Mouse (Mus musculus) heart, postnatal 4 days (tissue): ENCODE results near the gene Actr5. TPM values are rescaled to one million over a fixed set of nuclear protein-coding genes. Genes with fewer than 3 reads are reported as not detected.

Experiments used
- DNase-seq: peaks from one replicate; pipeline ENCODE4 v3.0.0; 2021
- total RNA-seq, 2 experiments: library from RNA; stranded (reverse); gene quantifications; 2 replicates each; pipeline ENCODE4 v1.2.3; 2021

The Actr5 gene
- 1 to 10 TPM; 9.0 to 9.4 TPM for total RNA-seq

DNA sequence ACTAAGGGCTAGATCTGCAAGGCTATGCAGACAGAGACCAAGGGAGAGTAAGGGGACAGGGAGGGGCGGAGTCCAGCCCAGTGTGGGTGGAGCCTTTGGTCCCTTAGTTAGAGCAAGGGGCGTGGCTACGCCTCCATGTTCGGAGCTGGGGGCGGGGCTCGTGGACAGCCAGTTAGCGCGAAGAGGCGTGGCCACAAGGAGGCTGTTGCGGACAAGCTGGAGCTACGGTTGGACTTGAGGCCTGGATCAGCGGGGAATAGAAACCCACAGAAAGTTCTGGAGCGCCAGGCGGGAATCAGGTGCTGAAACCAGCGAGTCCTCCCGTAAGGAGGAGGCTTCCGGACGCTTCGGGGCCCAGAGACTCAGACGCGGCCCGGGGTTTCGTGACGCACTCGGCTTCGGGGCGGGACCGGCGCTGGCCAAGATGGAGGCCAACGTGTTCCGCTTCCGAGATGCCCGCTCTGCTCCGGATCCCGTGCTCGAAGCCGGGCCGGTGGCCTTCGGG is at the start of gene Actr5:
TSS of gene Actr5 (plus strand) at position 171 of the 505 bp plus-strand sequence.
- DNase-seq = peak; percentile 95

DNA sequence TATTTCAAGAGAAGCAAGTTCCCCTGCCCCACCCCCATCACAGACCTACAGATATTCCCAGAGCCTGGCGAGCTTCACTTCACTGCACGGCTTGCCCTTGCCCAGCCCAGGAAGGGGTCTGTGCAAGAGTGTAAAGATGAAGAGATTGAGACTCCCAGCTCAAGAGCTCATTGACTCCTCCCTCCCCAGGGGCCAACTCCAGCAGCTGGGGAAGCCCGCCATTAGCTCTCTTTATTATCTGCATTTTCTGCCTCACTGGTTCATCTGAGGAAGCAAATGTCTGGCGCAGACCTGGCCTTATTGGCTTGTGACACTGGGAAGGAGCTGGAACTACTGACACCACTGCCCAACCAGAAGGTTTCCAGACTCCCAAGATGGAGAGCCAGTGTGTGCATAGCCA is 44.7 kb upstream of the Actr5 start:
- DNase-seq = no peak

DNA sequence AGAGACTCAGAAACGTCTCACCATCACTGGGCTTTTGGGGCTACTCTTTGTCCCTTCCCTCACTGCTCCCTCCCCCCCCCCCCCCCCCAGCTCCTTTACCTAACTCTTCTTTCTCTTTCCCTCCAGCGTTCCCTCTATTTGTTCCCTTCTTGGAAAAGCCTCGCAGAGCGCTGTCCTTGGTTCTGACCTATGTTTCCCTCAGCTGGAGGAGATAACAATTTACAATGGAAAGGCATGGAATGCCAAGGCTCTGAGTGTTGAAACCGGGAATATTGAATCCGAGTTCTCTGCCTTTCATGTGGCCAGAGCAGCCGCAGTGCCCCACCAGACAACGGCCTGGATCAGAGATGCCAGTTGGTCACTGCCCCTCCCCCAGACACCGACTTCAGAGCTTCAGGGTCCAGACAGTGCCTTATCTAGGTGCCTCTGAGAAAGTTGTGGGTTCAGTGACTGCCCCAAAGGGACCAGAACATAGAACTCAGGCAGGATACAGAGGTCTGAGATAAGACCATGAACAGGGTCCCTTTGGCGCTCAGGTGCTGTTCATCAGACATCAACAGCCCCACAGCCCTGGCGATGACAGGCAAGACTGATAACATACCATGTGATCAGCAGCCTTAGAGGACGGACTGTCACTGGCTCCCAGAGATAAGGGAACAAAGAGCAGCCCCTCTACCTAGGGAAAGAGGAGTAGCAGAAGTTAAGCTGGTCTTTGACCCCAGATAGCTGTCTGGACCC is 39.9 kb upstream of the Actr5 start:
- peak; percentile 66 for DNase-seq

DNA sequence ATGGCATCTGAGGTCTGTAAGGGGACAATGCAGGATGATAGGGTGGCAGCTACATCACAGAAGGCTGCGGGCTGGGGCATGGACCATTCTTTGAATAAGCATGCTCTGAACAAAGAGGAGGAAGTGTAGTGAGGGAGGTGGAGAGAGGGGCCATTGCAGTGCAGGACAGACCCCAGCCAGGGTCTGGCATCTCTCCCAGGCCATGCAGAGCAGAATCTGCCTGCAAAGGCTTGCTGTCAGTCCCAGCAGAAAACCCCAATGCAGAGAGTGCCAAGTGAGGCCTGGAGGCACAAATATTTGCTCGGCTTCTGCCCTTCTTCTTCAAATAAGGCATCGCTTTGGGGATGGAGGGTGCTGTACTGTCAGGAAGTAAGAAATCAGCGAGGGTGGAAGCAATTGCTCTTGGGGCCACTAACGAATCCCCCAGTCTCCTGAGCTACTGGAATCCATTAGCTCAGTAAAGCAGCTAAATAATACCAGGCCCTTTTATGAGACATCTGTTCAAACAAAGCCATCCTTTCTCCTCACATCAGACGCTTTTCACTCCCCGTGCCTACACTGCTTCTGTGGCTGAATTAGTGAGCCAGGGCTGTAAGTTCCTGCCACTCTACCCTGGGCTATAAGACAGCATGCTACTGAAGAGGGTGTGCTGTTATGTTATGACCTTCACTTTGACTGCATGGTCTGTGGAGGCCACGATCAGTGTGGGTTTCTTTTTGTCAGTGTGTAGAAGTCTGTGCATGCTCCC is 36.0 kb upstream of the Actr5 start:
- no peak for DNase-seq

DNA sequence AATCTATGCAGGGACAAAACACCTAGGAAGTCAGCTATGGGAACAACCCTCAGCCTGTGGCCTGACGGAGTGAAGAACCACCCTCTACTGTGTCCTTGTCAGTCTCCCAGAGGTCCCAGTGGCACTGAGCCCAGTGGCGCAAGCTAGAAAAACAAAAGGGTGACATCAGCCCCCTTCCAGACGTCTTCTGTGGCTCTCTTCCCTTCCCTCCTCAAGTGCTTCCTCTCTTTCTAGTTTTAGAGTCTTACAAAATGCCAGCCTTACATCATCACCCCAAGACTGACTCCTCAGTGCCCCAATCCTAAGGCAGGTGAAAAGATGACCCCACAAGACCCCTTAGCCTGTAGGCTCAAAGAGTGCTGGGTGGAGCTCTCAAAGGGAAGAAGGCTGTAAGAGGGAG is 34.2 kb upstream of the Actr5 start:
- no peak for DNase-seq

DNA sequence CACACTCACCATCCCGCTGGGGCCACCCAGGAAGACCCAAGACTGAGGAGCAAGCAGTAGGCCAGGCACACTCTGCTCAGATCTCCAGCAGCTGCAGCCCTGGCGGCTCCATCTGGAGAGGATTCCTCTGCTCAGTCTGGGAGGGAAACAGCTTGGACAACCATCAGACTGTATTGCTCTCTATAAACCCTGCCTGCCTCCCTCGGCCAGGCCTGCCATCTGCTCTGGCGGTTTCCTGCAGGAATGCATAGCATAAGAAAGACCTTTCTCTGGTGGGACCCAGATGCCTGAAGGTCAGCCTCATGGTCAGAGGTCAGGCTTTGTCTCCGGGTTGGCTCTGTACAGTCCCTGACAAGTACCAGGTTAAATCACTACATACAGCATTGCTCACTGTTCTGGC is 33.4 kb upstream of the Actr5 start:
- DNase-seq = no peak

DNA sequence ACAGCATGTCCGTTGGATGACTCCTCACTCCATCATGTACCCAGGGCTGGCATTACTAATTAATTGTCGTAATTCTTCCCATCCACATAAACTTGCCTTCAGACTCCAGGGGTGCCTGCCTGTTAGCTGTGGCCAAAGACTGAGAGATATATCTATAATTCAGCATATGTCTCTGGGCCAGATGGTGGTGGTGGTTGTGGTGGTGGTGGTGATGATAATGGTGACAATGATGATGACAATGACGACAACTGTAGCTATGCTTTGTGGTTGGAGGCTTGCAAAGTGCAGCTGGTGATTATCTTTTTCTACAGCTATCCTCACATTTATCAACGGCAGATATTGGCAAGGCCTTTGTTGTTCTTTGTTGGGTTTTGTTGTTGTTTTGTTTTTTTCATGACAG is 31.3 kb upstream of the Actr5 start:
- DNase-seq = no peak

DNA sequence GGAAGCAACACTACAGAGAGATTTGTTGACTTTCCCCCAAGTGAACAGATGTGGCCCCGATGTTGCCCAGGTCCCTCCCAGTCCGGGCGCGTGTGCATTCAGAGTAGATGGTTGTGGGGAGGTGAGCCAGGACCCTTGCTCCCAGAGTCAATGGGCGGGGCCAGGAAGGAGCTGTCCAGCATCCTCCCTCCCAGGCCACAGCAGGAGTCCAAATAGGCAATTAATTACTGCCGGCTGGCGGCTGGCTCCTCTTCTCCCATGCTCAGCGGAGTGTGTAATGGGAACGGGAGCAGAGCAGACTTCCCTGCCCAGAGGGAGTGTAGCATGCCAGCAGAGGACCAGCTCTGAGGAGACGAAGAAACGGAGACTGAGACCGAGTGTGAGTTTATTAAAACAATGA is 29.6 kb upstream of the Actr5 start:
- peak; percentile 43 for DNase-seq

DNA sequence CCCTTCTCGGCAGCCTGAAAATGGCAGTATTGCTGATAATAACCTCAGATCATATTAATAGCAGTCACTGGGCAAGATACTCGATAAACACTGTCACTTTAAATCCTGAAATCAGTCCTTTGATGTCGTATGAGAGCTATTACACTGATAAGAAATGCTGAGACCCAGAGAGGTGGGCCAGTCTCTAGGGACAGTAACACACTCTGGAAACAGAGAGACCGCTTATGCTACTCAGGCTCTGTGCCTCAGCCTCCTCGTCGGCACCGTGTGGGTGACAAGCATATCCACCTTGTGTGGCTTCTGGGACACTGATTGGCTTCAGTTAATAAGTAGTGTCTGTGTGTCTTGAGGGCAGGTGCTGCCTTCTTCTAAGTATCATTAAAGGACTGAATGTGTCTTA is 29.1 kb upstream of the Actr5 start:
- DNase-seq = no peak

DNA sequence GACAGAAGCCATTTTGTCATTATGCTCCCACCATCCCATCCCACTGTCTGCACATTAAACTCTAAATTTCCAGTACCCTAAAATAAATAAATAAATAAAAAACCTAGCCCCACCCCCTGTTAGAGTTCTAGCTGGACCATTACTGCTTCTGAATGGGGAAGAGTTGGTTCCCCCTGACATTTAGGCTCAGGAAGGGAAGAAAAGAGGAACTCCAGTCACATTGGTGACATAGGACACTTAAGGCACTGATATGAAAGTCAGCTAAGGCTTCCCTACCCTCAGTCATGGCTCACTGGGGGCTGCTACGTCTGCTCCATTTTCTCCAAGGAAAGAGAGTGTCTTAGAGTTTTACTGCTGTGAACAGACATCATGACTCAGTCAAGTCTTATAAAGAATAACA is 27.9 kb upstream of the Actr5 start:
- DNase-seq = no peak

DNA sequence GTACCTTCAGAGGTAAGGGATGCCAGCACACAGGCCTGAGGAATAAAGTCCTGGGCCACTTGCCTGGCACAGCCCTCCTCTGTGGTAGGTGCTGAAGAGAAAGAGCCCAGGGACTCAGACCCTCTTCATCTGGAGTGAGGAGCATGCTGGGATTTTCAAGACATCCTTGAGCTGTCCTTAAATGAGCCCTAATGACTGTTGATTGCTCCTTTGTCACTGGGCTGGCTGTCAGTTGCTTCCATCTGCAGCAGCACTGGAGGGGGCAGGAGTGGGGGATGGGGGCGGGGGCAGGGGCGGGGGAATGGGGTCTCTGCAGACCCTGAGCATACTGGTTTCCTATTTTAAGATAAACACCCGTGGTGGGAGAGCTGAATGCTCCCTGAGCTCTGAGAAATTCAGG is 24.2 kb upstream of the Actr5 start:
- DNase-seq = no peak

DNA sequence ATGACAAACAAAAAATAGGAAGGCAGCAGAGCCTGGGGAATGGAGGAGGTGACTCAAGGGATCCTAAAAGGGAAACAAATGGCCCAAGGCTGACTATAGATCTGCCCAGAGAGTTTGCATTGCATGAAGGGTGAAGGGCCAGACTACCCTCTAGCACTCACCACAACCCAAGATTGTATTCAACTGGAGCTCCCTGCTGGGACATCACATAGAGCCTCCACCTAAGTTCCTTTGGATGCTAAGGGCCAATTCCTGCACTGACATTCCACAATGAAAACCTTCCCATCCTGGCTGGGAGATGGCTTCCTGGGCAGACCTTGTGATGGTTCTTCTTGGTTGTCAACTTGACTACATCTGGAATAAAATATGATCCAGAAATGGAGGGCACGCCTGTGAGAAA is 23.4 kb upstream of the Actr5 start:
- DNase-seq = no peak

DNA sequence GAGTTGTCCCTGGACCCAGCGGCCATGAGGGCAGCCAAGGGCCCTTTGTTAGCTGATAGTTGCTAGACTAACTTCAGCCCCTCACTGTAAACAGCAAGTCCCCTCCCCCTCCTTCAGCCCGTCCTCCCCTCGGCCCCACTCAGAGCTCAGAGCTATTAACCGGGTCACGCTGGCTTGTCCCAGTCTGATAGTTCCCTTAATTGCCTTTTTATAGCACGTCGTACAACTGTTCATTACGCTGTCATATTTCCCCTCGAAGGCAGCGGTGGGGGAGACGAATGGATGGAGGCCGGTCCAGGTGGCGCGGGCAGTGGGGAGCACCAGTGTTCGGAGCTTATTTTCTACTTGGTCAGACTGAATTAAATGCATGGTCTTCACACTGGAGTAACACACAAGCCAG is 22.0 kb upstream of the Actr5 start:
- no peak for DNase-seq

DNA sequence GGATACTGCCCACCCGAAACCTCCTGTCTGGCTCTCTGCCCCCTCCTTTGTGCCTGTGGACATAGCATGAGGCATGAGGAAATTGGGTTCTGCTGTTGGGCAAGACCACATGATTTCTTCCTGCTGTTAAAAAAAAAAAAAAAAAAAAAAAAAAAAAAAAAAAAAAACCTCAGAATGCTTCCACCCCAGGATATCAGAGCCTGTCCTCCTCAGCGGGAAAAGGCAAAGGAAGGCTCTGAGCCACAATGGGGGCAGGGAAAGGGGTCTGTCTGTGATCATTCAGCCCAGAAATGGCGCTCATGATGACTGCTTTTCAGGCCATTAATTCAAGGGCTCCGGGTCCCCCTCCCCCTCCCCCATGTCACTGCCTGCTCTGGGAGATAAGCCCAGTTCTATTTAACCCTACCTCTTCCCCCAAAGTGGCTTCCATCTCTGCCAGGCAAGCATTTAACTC is 18.1 kb upstream of the Actr5 start:
- no peak for DNase-seq

DNA sequence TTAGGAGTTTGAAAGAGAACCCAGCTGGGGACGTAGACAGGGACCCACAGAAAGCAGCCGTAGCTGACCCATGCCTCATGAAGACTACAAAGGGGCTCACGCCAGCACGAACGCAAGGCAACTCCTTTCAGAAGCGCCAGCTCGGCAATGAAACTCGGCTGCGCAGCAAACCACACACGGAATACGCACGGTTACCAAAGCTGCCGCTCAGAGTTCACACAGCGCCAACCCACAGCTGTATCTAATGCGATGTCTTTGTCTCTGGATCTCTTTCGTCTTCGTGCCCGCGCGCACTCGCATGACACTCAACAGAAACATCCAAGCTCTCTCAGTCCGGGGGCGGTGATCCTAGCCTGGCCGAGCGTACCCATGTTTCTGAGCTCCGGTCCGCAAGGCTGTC is 15.0 kb upstream of the Actr5 start:
- no peak for DNase-seq

DNA sequence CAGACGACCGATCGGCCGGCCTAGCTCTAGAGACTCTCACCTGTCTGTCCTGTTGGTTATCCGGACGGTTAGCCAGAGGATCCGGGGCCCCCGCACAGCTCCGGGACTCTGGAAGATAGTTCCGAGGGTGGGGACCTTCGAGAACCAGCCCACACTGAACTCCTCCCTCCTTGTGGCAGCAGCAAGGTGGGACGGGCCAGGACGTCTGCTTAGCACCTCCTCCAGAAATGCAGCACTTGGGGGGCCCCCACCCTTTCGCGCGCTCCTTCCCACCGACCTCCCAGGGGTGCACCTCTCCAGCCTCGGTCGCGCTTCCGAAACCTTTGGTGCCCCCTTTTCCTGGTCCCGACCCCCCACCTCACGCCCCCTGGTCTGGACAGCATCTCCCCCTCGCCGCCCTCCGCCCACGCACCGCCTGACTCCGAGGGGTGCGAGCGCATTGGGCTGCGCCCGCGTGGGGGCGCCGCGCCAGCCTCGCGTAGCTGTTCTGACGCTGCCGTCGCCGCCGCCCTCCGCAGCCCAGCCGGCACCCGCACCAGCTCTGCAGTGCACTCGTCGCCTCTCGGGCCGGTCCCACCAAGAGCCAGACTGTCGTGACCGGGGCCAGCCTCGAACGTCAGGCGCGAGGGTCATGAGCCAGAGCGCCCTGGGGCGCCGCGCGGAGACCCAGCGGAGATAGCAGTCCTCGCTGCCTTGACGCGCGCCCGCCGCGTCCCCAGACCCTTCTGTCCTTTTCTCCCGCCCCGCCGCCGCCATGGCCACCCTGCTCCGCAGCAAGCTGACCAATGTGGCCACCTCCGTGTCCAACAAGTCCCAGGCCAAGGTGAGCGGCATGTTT is 14.0 kb upstream of the Actr5 start, which contains the start of gene Slc32a1:
TSS of gene Slc32a1 (plus strand) at position 280 of the 838 bp plus-strand sequence.
- peak; percentile 13 for DNase-seq

DNA sequence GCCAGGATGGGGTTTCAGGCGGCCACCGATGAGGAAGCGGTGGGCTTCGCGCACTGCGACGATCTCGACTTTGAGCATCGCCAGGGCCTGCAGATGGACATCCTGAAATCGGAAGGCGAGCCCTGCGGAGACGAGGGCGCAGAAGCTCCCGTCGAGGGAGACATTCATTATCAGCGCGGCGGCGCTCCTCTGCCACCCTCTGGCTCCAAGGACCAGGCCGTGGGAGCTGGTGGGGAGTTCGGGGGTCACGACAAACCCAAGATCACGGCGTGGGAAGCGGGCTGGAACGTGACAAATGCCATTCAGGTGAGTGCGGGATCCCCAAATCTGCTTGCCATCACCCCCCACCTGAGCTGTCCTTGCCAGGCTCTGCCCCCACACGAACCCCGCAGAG is 13.4 kb upstream of the Actr5 start:
- DNase-seq = no peak

DNA sequence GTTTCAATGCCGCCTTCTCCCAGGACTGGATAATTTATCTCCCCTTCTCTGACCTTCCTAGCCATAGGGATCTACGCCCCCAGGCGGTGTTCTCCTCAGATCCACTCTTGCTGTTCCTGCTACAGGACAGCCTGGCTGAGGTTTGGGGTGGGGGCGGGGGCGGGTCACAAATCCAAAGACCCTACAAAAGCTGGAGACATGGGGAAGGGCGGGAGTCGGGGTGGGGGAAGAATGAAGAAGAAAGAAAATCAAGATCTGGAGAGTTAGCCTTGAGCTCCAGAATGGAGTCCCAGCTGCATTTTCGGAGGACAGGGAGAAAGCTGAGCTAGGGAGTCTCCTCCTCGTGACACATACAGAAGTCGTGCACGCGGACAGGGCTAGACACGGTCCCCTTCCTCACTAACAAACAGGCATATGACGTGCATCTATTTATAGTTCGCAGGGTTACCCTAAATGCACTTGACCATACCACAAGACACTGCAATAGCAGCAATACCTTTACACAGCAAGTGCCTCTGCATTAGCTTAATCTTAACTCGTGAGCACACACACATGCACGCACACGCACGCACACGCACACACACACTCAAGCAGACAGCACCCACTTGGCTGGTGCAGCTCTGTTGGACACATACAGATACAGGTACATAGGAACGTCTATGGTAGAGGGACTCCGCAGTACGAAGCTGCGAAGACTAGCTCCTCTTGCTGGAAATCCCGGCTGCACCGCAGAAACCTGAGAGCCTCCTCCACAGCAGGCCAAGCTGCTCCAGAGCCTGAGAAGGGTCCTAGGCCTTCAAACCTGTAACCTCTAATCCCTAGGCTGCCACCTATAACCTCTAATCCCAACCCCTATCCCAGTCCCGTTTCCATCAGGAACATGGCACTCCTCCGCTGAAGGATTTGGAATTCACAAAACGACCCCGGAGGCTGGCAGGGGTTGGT is 12.7 kb upstream of the Actr5 start:
- DNase-seq = no peak

DNA sequence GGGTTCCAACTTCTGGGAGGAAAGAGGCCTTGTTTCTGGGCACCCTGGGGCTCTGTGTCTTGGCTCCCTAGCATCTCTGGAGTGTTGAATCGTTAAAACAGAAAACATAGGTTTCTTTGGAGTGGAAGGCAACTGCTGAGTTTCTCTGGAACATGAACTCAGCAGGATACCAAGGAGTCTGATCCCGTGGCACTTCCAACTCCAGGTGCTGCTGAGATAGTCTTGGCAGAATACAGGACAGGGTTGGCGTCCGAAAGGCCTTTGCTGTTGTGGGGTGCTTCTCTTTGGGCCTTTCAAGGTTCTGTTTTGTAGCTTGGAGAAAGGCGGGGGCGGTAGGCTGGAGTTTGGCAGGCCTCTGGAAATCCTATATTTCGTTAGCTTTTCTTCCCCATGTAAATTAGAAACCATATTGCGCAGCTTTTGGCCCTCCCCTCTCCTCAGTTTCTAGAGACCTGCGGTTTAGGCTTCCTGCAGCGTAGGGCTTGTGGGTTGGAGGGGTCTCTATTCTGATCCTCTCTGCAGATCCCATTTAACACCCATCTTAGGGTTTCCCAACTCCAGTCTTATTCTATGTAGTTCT is 11.9 kb upstream of the Actr5 start:
- DNase-seq = no peak

DNA sequence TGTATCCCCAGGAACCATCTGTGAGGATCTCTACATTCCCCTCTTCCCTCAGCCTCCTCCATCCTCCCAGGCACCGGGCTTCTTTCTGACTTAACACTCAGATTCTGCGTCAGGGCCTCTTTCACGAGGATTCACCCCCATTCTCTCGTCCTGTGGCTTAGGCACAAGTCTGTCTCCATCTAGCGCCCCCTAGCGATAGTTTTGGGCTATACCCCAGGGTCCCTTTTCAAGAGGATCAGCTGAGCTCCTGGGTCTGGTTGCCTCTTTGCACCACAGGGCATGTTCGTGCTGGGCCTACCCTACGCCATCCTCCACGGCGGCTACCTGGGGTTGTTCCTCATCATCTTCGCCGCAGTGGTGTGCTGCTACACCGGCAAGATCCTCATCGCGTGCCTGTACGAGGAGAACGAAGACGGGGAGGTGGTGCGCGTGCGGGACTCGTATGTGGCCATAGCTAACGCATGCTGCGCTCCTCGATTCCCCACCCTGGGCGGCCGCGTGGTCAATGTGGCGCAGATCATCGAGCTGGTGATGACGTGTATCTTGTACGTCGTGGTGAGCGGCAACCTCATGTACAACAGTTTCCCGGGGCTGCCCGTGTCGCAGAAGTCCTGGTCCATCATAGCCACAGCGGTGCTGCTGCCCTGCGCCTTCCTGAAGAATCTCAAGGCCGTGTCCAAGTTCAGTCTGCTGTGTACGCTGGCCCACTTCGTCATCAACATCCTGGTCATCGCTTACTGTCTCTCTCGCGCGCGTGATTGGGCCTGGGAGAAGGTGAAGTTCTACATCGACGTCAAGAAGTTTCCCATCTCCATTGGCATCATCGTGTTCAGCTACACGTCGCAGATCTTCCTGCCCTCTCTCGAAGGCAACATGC is 10.9 kb upstream of the Actr5 start:
- peak; percentile 51 for DNase-seq
